Mouse (Mus musculus) urinary bladder, adult 18-20 months (tissue): ENCODE results near the gene Gm973.
A peak's percentile ranks its signal among the peaks of the same experiment; 100 is the strongest.

Experiments used
- DNase-seq, 2 experiments: peaks; one replicate each; pipeline ENCODE4 v3.0.0; 2022; ENCODE audit warnings: low spot score in 2 of 2, mixed read lengths in 2 of 2

Gene Gm973

GRCm38 (mm10) chr1:59492432-59492831 is 23.6 kb upstream of the Gm973 start:
- no peak for DNase-seq

- no peak for DNase-seq
These were observed 20.1 kb upstream of the Gm973 start for GRCm38 (mm10) chr1:59495970-59496369.

DNA sequence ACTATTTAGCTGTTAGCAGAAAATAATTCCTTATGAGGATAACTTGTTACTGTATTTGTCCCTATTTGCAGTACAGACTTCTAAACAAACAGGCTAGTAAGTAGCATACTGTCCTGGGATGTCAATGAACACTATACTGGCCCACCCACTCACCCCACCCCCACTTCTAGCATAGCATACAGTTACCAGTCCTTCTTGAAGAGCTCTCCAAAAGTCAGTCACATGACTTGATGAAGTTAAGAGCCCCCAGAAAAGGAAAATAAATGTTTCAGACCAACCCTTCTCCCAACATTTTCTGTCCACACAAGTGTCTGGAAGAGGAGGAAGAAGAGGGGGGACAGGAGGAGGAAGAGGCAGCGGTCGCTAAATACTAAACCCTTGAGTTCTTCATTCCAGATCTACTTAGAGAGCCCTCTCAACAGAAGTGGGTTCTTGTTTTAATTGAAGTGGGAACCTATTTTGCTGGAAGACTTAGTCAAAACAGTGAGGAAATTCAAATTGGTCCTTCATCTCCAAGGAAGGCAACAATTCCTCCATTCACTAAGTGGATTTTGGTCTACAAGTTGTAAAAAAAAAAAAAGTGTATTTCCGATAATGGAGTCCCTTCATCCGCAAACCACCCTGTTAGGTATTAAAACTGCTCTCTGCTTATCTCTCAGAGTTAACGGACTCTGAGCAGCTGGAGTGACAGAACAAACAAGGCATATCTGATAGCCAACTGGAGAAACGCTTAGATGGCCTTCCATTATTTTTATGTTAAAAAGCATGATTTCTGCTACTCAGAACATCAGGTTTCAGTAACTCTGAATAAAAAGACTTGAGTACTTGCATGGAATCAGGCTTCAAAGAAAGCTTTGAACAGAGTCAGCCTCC is 18.1 kb upstream of the Gm973 start:
- DNase-seq: no peak

DNA sequence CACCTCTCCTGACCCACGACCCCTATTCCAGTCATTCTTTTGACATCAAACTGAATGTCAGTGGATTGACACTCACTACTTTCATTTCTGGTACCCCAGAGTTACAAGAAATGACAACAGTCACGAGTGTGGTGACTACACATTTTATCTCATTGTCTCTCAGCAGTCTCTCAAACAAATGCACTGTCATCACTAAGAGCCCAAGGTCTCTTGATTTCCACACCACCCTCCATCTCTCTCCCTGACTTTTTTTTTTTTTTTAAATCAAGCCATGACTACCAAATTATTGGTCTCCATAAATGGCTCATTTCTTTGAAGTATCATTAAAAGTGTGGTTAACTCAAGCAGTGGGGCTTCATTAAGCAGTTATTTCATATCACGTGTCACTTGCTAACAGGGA is 16.7 kb upstream of the Gm973 start:
- no peak for DNase-seq

DNA sequence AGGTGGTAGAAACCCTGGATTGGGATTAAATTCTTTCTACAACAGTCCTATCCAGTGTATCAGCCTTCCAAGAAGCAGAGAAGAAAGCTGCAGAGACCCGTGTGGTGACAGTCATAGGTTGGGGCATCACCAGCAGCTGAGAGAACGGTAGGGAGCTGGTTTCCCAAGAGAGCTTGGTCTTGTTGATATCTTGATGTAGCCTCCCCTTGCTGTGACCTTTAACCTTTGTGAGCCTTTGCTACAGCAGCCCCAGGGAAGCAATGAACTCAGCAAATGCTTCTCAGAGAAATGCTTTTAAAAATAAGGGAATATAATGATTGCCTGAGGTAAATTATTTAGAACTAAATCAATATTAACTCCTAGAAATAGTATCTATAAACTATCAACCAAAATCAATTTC is 13.7 kb upstream of the Gm973 start:
- DNase-seq: no peak

- no peak for DNase-seq
These were observed 12.3 kb upstream of the Gm973 start for GRCm38 (mm10) chr1:59503659-59504301.

DNA sequence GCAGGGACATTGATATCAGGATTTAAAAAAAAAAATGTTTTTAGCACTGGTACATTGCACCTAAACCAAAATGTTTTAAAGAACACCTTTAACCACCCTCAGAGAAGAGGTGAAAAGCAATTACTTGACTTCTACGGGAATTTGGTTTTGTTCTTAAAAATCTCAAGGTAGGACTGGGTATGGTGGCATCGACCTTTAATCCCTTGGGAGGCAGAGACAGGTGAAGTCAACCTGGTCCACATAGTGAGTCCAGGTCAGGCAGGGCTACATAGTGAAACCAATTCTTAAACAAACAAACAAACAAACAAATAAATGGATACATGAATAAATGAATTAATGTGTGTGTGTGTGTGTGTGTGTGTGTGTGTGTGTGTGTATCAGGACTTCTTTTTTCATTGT is 11.8 kb upstream of the Gm973 start:
- no peak for DNase-seq

GRCm38 (mm10) chr1:59508463-59509139 is 7.5 kb upstream of the Gm973 start:
- no peak for DNase-seq

- DNase-seq: no peak
These were observed 4.3 kb upstream of the Gm973 start for GRCm38 (mm10) chr1:59511566-59512270.

DNA sequence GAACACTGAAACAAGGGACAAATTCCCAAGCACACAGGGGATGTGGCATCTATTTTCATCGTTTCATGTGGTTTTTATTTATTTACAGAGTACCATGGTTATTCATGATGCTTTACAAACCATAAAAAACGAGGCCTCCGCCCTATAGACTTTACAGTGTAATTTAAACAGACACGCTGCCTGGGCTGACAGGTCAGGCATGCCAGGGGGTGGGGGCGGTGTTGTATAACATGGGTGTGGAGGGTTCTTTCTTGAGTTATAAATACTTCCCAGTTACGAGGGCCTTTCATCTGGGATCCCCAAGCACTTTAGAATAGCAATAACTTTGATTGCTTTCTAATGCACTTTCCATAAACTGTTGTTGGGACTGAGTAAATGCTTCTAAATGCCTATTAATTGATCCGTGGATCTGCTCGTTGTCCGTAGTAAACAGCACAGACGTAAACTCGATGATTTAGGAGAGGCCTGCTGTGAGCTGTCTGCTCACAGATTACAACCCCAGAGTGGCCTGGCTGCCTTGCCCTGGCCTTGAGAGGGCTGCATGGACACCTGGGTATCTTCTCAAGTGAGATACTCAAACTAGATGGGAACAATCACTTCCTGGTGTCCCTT is 4.3 kb downstream of the Gm973 start:
- DNase-seq: peak in 1 of 2 experiments; percentile 27

GRCm38 (mm10) chr1:59522456-59522855 is 6.4 kb downstream of the Gm973 start:
- DNase-seq: no peak

GRCm38 (mm10) chr1:59523378-59523958 is 7.4 kb downstream of the Gm973 start:
- DNase-seq: no peak

DNA sequence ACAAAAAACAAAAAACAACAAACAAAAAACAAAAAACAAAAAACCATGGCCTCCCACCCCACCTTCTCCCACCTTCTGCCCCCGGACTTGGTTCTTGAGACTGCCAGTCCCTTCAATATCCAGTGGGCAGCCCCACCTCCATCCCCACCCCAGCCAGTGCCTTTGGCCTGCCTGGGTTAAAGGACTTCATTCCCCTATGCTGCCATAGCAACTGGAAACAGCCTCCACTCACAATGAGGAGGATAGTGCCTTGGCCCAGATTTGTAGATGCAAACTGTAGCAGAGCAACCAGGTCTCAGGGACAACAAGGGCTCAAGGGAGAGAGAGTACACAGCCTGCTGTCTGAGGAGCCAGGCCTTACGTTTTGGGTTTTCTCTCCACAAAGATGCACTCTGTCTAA is 8.0 kb downstream of the Gm973 start:
- DNase-seq: no peak

DNA sequence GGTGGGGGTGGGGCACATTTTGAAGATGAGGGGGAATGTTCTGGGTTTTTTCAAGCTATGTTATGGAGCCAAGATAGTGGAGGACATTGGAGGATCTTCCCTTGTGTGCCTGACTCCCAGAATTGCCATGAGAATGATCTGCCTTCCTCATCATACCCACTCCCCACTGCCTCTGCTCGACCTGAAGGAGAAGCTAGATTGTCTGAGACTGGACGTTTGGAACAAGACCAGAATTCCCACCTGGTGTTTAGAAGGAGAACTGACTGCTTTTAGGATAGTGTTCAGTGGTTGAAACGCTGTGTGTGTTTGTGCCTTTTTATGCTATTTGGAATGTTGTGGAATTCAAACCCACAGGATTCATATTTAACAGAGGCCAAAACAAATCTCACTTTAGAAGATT is 8.7 kb downstream of the Gm973 start:
- no peak for DNase-seq

DNA sequence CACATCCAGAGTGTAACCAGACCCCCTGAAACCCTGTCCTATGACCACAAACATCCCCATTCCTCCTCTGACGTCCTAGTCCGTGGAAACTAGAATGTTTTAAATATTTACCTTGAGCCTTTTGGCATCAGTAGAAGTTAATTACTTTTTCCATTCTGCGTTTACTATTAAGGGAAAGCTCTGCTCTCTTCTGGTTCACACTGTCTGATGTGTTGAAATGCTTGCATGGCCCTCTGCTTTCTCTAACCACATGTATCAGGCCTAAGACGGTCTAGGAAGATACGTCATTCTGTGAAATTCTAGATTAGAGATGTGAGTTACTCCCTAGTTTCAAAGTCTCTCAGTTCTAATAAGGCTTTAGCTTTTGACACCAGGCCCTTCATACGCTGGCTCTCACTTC is 11.2 kb downstream of the Gm973 start:
- no peak for DNase-seq

- no peak for DNase-seq
These were observed 19.1 kb downstream of the Gm973 start for GRCm38 (mm10) chr1:59534976-59535810.

DNA sequence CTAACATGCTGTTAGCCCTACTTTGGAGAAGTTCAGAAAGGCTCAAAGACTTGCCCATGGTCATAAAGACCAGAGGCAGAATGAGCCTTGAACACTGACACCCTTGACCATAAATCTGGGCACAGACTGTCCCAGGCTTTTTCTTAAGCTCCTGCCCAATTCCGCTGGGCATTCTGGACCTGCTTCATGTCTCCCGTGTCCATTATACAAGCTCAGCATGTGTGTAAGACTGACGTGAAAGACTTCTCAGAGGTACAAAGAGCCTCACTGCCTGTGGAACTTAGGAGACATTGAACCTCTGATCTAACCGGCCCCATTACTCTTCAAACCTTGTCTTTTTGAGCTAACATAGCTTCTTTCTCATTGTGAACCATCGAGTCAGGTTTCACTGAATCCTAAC is 22.3 kb downstream of the Gm973 start:
- no peak for DNase-seq

GRCm38 (mm10) chr1:59540537-59541148 is 24.6 kb downstream of the Gm973 start:
- no peak for DNase-seq

DNA sequence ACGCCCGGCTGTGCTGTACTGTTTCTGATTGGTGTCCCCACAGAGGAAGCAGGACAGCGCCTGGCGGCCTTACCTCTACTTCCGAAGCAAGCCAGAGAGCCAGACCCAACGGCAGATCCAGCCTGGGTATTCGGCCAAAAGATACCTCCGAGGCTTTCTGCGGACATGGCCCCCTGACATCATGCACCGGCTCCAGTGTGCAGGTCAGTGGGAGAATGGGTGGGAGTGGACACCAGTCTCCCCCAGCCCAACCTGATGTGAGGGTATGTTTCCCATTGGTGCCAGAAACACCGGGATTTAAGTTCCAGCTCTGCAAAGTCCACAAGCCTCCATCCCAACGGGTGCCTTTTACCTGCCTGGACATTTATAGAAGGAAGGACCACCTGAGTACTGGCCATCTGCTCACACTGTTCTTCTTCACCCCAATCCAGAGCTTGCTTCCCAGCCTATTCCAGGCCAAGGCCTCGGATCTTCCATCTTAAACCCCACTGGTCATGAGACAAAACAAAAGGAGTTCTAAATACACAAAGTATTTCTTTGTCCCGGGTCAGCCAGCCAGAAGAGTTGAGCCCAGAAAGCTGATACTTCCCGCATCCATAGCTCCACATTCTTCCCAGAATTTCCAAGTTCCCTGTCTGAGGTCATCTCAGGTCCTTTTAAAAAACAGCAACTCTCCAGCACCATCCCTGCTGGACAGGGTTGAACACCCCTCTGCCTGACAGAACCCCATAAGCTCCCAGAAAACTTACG is 25.4 kb downstream of the Gm973 start:
- DNase-seq: no peak
